ENCODE assay signal across 14 mouse cellular contexts in the genomic region with DNA sequence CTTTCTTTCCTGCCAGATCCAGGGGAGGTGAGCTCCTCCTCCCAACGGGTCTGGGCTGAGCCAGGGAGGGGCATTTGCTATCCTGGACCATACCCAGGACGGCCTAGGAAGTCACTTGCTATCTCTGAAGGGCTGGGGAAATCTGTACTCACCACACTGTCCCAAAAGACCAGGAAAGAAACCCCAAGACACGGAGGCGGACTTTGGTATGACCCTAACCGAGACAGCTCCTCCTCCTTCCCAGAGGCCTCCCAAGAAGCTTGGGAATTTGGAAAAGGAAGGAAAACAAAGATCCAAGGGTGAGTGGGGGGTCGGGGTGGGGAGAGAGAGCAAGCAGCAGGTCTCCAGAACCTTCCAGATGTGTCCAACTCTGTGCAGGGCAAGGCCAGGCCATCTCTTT. TPM values are rescaled to one million over a fixed set of nuclear protein-coding genes. Genes with fewer than 3 reads are reported as not detected.
A peak's percentile ranks its signal among the peaks of the same experiment; 100 is the strongest.
DNase-seq lines count a peak whose midpoint lies in the region; ATAC-seq and TF ChIP-seq lines count a peak whose summit lies in the region.
"Had no signal": no experiment of that assay in that cellular context is flagged by ENCODE, and none has a peak within 500 bp of the region (broad histone marks: within the 10 kb centered on the region; RNA-seq: fewer than 3 reads in every experiment).

No protein-coding gene starts in this region.

- no peak overlapping the region for H3K27ac ChIP-seq in liver, embryonic 11.5 days (ENCODE audit: low read depth, low read length)
- no peak overlapping the region for H3K27ac ChIP-seq in liver, postnatal 0 days (ENCODE audit: low read depth)
- H3K27ac ChIP-seq in embryonic facial prominence, embryonic 12.5 days: no peak overlapping the region; the same call in 1 of the 2 replicates
- peak overlapping the region; percentile 38; the same call in 1 of the 2 replicates for H3K27ac ChIP-seq in neural tube, embryonic 13.5 days (replicated peaks)
- H3K27ac ChIP-seq: liver, embryonic 12.5 days had no signal

- H3K27me3 ChIP-seq in liver, embryonic 11.5 days (replicated peaks; ENCODE audit: control insufficient read depth, insufficient read depth, low read length): peaks cover 61% of the 10 kb centered on the region
- H3K27me3 ChIP-seq in liver, postnatal 0 days (ENCODE audit: insufficient read depth, low read length): peaks cover 46% of the 10 kb centered on the region
- no peaks in the 10 kb centered on the region for H3K27me3 ChIP-seq in embryonic facial prominence, embryonic 12.5 days
- H3K27me3 ChIP-seq in neural tube, embryonic 13.5 days: no peaks in the 10 kb centered on the region
- H3K27me3 ChIP-seq: embryonic facial prominence, embryonic 15.5 days had no signal

- peak overlapping the region; percentile 33 for H3K4me2 ChIP-seq in liver, embryonic 11.5 days
- H3K4me2 ChIP-seq in liver, postnatal 0 days (ENCODE audit: low read depth, low read length): no peak overlapping the region
- H3K4me2 ChIP-seq in embryonic facial prominence, embryonic 12.5 days (replicated peaks): peak overlapping the region; percentile 30; the same call in 1 of the 2 replicates
- peak overlapping the region; percentile 16 for H3K4me2 ChIP-seq in neural tube, embryonic 13.5 days
- H3K4me2 ChIP-seq: embryonic facial prominence, embryonic 15.5 days; liver, embryonic 12.5 days had no signal

- intact Hi-C loops in left cerebral cortex, postnatal 10 days (cut with DNase I): no loop called here

- ATAC-seq in liver, embryonic 11.5 days (replicated peaks; ENCODE audit: low FRiP score): no peak
- ATAC-seq in liver, postnatal 0 days: no peak
- ATAC-seq in embryonic facial prominence, embryonic 12.5 days (ENCODE audit: insufficient number of reproducible peaks, insufficient read depth, low FRiP score, low TSS enrichment): no peak
- ATAC-seq in neural tube, embryonic 13.5 days (ENCODE audit: low read depth): no peak
- ATAC-seq: inflammation-experienced regulatory T-cells, adult 6 months; liver, embryonic 12.5 days had no signal

- peaks cover 3% of the 10 kb centered on the region for H3K4me1 ChIP-seq in liver, embryonic 11.5 days (replicated peaks; ENCODE audit: control insufficient read depth, insufficient read depth, low read length)
- H3K4me1 ChIP-seq in liver, postnatal 0 days (ENCODE audit: insufficient read depth): peaks cover 2% of the 10 kb centered on the region; the same call in 1 of the 2 replicates
- H3K4me1 ChIP-seq in embryonic facial prominence, embryonic 12.5 days: peaks cover 34% of the 10 kb centered on the region
- H3K4me1 ChIP-seq in neural tube, embryonic 13.5 days (replicated peaks): peaks cover 37% of the 10 kb centered on the region

- WGBS in liver, embryonic 11.5 days: 18% methylated on average over 6 of the region's 6 CpGs
- 39% methylated on average over 6 of the region's 6 CpGs for WGBS in liver, postnatal 0 days (ENCODE audit: insufficient replicate concordance)
- WGBS in embryonic facial prominence, embryonic 12.5 days: 14% methylated on average over 6 of the region's 6 CpGs
- 23% methylated on average over 6 of the region's 6 CpGs for WGBS in neural tube, embryonic 13.5 days

- no peaks in the 10 kb centered on the region for H3K36me3 ChIP-seq in liver, embryonic 11.5 days (ENCODE audit: control insufficient read depth, insufficient read depth, low read length)
- no peaks in the 10 kb centered on the region for H3K36me3 ChIP-seq in liver, postnatal 0 days (replicated peaks; ENCODE audit: insufficient read depth, low read length)
- no peaks in the 10 kb centered on the region for H3K36me3 ChIP-seq in embryonic facial prominence, embryonic 12.5 days
- H3K36me3 ChIP-seq in neural tube, embryonic 13.5 days: no peaks in the 10 kb centered on the region
- H3K36me3 ChIP-seq: embryonic facial prominence, embryonic 15.5 days; liver, embryonic 12.5 days had no signal

- no peak for TF ChIP-seq CTCF in liver, postnatal 0 days (IDR thresholded peaks at IDR 0.05; ENCODE audit: low read depth)

- peak; percentile 19 for DNase-seq in embryo, embryonic 9.5 days (ENCODE audit: extremely low spot score)
- DNase-seq in embryo, embryonic 10 days (ENCODE audit: low spot score): no peak
- no peak for DNase-seq in liver, embryonic 11.5 days (ENCODE audit: low spot score)
- no peak for DNase-seq in liver, postnatal 0 days
- no peak for DNase-seq in left cerebral cortex, postnatal 10 days (ENCODE audit: extremely low spot score in 1 of 2, low spot score in 2 of 2)
- DNase-seq in adrenal gland, postnatal 36 days: no peak
- DNase-seq: adrenal gland, adult 2 months; heart, postnatal 10 days had no signal

- H3K9ac ChIP-seq in liver, embryonic 11.5 days (ENCODE audit: low read depth, low read length): no peak overlapping the region
- H3K9ac ChIP-seq in liver, postnatal 0 days (replicated peaks): no peak overlapping the region
- no peak overlapping the region for H3K9ac ChIP-seq in embryonic facial prominence, embryonic 12.5 days
- 0 out of 2 replicates have a peak overlapping the region, but pooled peaks have one; percentile 13 for H3K9ac ChIP-seq in neural tube, embryonic 13.5 days
- H3K9ac ChIP-seq: embryonic facial prominence, embryonic 15.5 days; liver, embryonic 12.5 days had no signal

- no peak overlapping the region for H3K4me3 ChIP-seq in liver, embryonic 11.5 days (ENCODE audit: low read depth, low read length)
- no peak overlapping the region for H3K4me3 ChIP-seq in liver, postnatal 0 days (ENCODE audit: low read depth, low read length)
- H3K4me3 ChIP-seq in embryonic facial prominence, embryonic 12.5 days: peak overlapping the region; percentile 12; the same call in 1 of the 2 replicates
- no peak overlapping the region for H3K4me3 ChIP-seq in neural tube, embryonic 13.5 days
- H3K4me3 ChIP-seq: embryonic facial prominence, embryonic 15.5 days; liver, embryonic 12.5 days had no signal

- no peak for TF ChIP-seq EP300 in liver, postnatal 0 days (IDR thresholded peaks at IDR 0.05; ENCODE audit: low read depth)

- no peaks in the 10 kb centered on the region for H3K9me3 ChIP-seq in liver, embryonic 11.5 days (ENCODE audit: control insufficient read depth, low read length)
- no peaks in the 10 kb centered on the region for H3K9me3 ChIP-seq in liver, postnatal 0 days (ENCODE audit: low read length)
- H3K9me3 ChIP-seq in embryonic facial prominence, embryonic 12.5 days: no peaks in the 10 kb centered on the region
- no peaks in the 10 kb centered on the region for H3K9me3 ChIP-seq in neural tube, embryonic 13.5 days
- H3K9me3 ChIP-seq: embryonic facial prominence, embryonic 15.5 days; liver, embryonic 12.5 days had no signal

RNA-seq across cellular contexts. Expression of a gene that starts 1.7 kb away (rescaled TPM):
- polyA plus RNA-seq in liver, embryonic 11.5 days (2014; fragmentation: Nextera tagmentation; extraction: Ambion mirVana): 2.5 and 2.7 TPM in 2 replicates
- polyA plus RNA-seq in liver, postnatal 0 days (2015; fragmentation: Nextera tagmentation; extraction: Ambion mirVana): 0.12 and 0.14 TPM in 2 replicates
- 10.5 and 11.7 TPM in 2 replicates for polyA plus RNA-seq in embryonic facial prominence, embryonic 12.5 days (2016; fragmentation: Nextera tagmentation; extraction: Ambion mirVana)
- 13.3 and 14.6 TPM in 2 replicates for polyA plus RNA-seq in neural tube, embryonic 13.5 days (2015; fragmentation: Nextera tagmentation; extraction: Ambion mirVana)
- 10 to 100 TPM; 94.2 to 98.8 TPM for total RNA-seq in left cerebral cortex, postnatal 10 days (2021)
- total RNA-seq in adrenal gland, postnatal 36 days (2021): 10 to 100 TPM in 1 of 2 experiments, 1 to 10 TPM in 1; 7.0 to 10.3 TPM
- total RNA-seq: megakaryocyte progenitor cell, adult 5-6 weeks had no signal
- polyA plus RNA-seq: inflammation-experienced regulatory T-cells, adult 6 months had no signal

RNA-seq across cellular contexts. Expression of a gene that starts 38.9 kb away (rescaled TPM):
- polyA plus RNA-seq in liver, embryonic 11.5 days (2014; fragmentation: Nextera tagmentation; extraction: Ambion mirVana): 25.9 and 28.7 TPM in 2 replicates
- polyA plus RNA-seq in liver, postnatal 0 days (2015; fragmentation: Nextera tagmentation; extraction: Ambion mirVana): 7.0 and 7.5 TPM in 2 replicates
- polyA plus RNA-seq in embryonic facial prominence, embryonic 12.5 days (2016; fragmentation: Nextera tagmentation; extraction: Ambion mirVana): 47.5 and 48.5 TPM in 2 replicates
- 35.9 and 38.9 TPM in 2 replicates for polyA plus RNA-seq in neural tube, embryonic 13.5 days (2015; fragmentation: Nextera tagmentation; extraction: Ambion mirVana)
- total RNA-seq in left cerebral cortex, postnatal 10 days (2021): 10 to 100 TPM; 26.8 to 32.5 TPM
- total RNA-seq in adrenal gland, postnatal 36 days (2021): 10 to 100 TPM; 11.9 to 18.3 TPM
